Comparison of ENCODE assay signal across 17 mouse cellular contexts in the genomic region with DNA sequence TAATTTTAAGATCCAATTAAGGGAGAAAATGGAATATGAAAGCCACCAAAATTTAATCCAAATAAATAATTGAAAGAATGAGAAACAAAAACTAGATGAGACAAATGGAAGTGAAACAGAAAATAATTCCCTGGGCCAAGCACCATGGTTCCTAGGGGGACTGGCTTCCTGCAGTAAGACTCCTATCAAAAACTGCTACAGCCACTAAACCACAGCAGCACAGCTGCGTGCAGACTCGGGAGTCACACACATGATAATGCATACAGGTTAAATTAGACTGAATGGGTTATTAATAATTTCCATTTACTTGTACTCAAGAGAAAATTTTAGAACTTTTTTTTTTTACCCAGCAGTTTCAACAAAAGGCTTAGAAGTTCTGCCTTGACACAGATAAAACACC.
"Had no signal": no experiment of that assay in that cellular context is flagged by ENCODE, and none has a peak within 500 bp of the region (broad histone marks: within the 10 kb centered on the region; RNA-seq: fewer than 3 reads in every experiment).

No protein-coding gene starts in this region.

- H3K4me2 ChIP-seq: neural tube, embryonic 12.5 days; neural tube, embryonic 13.5 days; neural tube, embryonic 15.5 days; stomach, embryonic 15.5 days had no signal

- H3K4me1 ChIP-seq: neural tube, embryonic 12.5 days; neural tube, embryonic 13.5 days; neural tube, embryonic 15.5 days; stomach, embryonic 15.5 days had no signal

- DNase-seq: retina, postnatal 1 day; right cerebral cortex, adult 18-20 months; right cerebral cortex, postnatal 14 days; right cerebral cortex, postnatal 25 days; right cerebral cortex, postnatal 4 days; spleen, adult 18-20 months; thymus, adult 18-20 months; thymus, adult 2 months; thymus, postnatal 14 days; thymus, postnatal 25 days; thymus, postnatal 36 days; thymus, postnatal 4 days had no signal

- H3K27ac ChIP-seq: neural tube, embryonic 12.5 days; neural tube, embryonic 13.5 days; neural tube, embryonic 15.5 days; stomach, embryonic 15.5 days; stomach, postnatal 0 days had no signal

- H3K36me3 ChIP-seq: neural tube, embryonic 12.5 days; neural tube, embryonic 13.5 days; neural tube, embryonic 15.5 days; stomach, embryonic 15.5 days had no signal

- H3K9me3 ChIP-seq: neural tube, embryonic 12.5 days; neural tube, embryonic 13.5 days; neural tube, embryonic 15.5 days; stomach, embryonic 15.5 days had no signal

- H3K9ac ChIP-seq: neural tube, embryonic 12.5 days; neural tube, embryonic 13.5 days; neural tube, embryonic 15.5 days; stomach, embryonic 15.5 days had no signal

- H3K4me3 ChIP-seq: neural tube, embryonic 12.5 days; neural tube, embryonic 13.5 days; neural tube, embryonic 15.5 days; stomach, embryonic 15.5 days had no signal

- H3K27me3 ChIP-seq: neural tube, embryonic 12.5 days; neural tube, embryonic 13.5 days; neural tube, embryonic 15.5 days; stomach, embryonic 15.5 days had no signal
